Mouse (Mus musculus): ENCODE results near the gene Pax7.

The Pax7 gene

DNA sequence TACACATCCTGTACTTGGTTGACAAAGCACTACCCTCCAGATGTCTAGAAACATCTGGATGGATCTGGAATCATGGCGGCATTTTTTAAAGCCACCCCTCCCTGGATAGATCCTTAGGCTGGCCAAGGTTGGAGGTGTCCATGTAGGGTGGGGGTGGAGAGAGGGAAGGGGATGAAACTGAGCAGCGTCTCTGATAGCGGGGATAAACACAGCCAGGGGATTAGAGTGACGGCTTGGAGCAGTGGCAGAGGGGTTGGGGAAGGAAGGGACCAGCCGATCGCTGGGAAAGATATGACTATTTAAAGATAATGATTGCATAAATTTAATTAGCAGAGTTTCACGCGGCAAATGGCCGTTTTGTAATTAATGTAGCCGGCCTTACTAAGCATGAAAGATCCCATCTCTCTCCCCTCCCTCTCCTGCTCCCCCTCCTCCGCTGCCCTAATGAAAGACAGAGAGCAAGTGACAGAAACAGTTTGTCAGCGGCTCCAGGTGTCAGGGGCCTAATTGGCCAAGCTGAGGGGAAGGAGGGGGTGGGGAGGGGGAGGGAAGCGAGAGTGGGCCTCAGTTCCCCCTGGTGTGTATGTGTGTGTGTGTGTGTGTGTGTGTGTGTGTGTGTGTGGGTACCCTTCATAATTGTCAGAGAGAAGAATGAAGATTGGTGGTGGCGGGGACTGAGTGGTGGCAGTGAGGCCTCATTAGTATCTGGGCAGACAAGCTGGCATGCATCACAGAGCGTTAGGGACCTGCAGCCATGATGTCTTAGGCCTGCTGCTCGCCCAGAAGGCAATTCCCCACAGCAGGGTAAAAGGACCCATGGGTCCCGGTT lies 74.6 kb downstream of the Pax7 start:
- DNase-seq (ENCODE audit: extremely low spot score, low read depth, low spot score) = no peak

DNA sequence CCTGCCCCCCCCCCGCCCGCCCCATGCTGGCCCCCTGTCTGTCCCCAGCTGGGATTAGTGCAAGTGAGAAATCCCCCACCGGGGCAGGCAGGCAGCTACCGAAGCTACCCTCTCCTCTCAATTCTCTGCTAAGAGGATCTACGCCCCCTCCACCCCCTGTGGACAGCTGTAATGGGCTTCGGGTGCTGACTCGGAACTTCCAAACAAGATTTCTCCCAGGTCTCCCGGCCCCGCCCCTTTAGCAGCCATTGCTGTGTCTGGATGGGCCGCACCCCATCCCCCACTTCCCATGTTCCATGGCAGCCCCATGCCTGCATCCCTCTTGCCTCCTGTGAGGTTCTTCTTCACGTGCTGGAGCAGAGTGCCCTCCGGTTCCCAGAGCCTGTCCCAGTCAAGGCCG lies 76.4 kb downstream of the Pax7 start:
- no peak for DNase-seq (ENCODE audit: extremely low spot score, low read depth, low spot score)

GRCm38 (mm10) chr4:139754148-139754710 lies 79.1 kb downstream of the Pax7 start:
- DNase-seq (ENCODE audit: extremely low spot score, low read depth, low spot score) = no peak

GRCm38 (mm10) chr4:139750926-139751325 lies 82.4 kb downstream of the Pax7 start:
- DNase-seq (ENCODE audit: extremely low spot score, low read depth, low spot score) = no peak

DNA sequence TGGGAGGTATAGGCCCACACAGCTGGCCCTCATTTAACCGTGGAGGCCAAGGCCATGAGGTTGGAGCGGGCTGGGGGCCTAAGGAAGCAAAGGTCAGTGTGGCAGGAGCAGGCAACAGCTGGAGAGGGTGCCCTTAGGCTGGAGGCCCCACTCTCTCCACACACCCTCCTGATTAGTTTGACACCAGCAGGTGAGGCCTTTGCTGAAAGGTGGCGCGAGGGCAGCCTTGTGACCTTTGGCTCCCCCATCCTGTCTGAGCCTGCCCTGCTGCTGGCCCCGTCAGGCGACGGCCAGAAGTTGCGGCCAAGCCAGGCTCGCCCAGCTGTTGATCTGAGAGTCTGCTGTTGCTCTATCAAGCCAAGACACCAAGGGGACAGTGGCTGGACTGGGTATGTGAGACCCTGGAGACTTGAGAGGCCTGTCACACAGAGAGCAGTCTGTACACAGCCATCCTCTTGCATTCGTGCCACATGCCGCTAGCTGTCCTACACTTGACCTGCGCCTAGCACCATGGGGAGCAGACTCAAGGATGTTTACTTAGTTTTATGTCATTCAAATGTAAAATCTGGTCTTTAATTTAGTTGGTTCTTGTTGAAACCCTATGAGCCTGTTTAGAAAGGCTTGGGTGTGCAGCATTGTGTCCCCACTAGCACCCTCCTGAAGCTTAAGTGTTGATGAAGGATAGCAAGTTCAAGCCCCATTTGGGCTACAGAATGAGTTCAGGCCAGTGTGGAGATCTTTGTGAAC lies 86.0 kb downstream of the Pax7 start:
- DNase-seq (ENCODE audit: extremely low spot score, low read depth, low spot score) = no peak

DNA sequence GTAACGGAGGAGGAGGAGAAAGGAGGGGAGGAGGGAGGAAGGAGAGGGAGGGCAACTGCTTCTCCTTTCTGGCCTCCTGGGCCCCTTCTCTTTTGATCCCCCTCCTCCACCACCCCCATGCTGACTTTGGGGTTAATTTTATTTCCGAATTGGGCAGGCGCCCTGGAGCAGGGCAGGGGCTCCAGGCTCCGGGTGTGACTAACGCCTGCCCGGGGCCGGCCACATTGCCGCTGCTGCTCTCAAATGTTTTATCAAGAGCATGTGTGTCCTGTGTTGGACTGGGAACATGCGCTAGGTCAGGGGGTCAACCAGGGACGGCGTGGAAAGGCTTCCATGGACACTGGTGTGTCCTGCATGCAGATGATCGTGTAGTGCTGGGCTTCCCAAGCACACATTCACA lies 87.2 kb downstream of the Pax7 start:
- DNase-seq (ENCODE audit: extremely low spot score, low read depth, low spot score) = no peak

DNA sequence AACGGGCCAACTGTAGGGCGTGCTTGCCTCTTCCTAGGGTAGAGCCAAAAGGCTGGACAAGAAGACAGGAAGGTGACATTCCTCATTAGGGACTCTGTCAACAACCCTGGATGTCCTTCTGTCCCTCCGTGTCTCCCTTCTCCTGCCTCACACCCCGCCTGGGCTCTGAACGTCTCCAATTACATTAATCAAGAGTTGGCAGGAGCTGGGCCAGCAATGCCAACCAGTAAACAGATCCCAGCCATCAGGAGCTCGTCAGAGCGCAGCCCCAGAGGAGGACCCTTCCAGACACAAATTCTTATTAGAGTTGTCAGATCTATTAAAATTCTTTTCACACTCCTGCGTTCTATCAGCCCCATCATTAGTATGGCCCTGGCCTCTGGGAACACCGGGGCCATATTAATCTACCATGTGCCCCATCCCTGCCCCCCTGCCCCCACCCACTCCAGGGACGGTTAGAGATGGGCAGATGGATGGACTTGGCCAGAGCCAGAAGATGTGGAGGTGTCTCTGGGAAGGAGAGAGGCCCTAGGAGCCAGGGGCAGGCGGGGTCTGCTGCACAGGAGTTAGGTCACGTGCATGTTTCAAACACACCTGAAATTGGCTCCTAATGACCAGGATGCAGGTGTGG lies 88.4 kb downstream of the Pax7 start:
- no peak for DNase-seq (ENCODE audit: extremely low spot score, low read depth, low spot score)

GRCm38 (mm10) chr4:139743626-139744025 lies 89.7 kb downstream of the Pax7 start:
- no peak for DNase-seq (ENCODE audit: extremely low spot score, low read depth, low spot score)

DNA sequence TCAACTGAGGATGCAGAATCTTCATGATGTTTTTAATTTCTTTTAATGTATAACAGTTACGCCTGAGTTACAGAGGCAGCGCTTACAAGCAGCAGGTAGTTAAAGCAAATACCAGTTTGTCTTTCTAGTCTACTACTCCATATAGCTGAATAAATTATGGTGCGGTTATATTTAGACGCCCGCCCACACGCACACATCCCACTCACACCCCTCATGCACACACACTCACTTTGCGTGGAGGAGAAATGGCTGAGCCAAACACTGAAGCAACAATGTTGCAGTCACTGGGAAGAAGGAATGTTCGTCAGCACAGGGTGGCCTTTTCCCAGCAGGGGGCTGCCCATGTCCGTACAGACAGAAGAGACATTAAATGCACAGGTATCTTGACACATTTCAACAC lies 96.3 kb downstream of the Pax7 start:
- no peak for DNase-seq (ENCODE audit: extremely low spot score, low read depth, low spot score)

GRCm38 (mm10) chr4:139727101-139727500 lies 106.2 kb downstream of the Pax7 start:
- no peak for DNase-seq (ENCODE audit: extremely low spot score, low read depth, low spot score)

DNA sequence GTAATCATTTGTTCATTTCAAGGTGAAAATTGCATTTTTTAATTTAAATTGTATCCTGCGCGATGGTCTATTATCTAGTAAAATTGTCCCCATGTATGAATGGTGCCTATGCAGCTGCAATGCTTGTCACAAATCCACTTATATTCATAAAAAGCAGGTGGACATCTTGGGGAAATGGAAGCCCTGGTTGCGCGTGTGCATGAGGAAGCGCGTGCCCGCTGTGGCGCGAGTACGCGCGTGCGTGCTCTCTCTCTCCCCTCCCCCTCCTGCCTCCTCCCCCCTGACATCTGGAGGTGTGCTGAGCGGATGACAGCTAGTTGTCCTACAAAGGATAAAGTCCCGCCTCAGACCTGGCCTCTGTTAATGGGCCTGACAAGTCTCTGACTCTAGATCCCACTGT lies 107.9 kb downstream of the Pax7 start:
- no peak for DNase-seq (ENCODE audit: extremely low spot score, low read depth, low spot score)

GRCm38 (mm10) chr4:139724296-139724695 lies 109.0 kb downstream of the Pax7 start:
- DNase-seq (ENCODE audit: extremely low spot score, low read depth, low spot score) = no peak

- DNase-seq (ENCODE audit: extremely low spot score, low read depth, low spot score) = no peak
Observed at GRCm38 (mm10) chr4:139718978-139719377, 114.3 kb downstream of the Pax7 start.

GRCm38 (mm10) chr4:139716477-139717169 lies 116.7 kb downstream of the Pax7 start:
- DNase-seq (ENCODE audit: extremely low spot score, low read depth, low spot score) = no peak

GRCm38 (mm10) chr4:139715241-139715932 lies 117.9 kb downstream of the Pax7 start:
- no peak for DNase-seq (ENCODE audit: extremely low spot score, low read depth, low spot score)

DNA sequence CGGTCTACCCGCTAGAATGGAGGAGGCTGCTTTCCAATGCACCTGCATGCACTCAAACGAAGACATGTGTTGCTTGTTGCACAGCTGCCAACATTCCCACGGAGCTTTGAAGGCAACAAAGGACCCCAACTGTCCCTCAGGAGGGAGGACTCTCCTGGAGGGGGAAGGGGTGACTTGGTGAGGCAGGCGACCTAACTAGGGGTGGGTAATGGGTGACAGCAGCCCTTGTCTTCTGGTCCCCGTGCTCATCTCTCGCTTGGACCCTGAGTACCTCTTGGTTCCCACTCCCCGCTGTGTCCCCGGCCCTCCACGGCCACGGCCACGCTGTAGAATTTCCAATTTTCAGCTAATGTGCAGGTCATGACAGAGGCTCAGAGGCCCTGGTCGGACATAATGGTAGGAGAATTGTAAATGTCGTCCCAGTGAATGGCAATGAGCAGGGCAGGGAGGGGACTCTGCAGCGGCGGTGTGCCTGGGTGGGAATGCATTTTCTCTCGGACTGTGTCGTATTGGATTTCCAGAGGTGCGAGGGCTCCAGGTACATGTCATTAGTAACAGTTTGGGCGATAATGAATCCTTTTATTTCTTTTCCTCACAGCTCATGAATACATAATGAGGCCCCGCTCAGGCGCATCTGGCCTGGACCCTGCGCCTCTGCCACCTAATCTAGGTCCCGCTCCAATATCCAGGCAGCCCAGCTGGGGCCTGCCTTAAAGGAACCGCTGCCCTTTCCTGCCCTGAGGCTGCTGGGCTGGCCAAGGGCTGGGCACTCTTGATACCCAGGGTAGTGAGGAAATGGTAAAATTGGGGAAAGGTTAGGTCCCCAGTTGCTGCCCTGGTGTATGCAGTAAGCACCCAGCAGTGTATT lies 122.6 kb downstream of the Pax7 start:
- DNase-seq (ENCODE audit: extremely low spot score, low read depth, low spot score) = no peak

DNA sequence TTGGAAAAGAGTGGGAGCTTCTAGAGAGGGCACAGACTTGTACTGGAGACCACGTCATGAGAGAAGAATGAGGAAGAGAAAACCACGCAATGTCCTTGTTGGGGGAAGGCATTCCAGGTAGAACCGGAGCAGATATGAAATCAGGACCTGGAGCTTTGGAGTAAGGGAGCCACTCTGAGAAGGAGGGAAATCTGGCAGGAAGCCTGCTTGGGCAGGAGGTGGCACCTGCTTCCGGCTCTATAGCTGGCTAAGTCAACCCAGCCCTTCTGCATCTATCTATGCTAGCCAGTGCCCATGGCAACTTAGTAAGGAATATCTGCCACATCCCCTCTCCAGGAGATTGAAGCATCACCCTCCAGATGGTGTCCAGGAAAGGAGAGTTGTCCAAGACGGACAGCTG lies 127.3 kb downstream of the Pax7 start:
- no peak for DNase-seq (ENCODE audit: extremely low spot score, low read depth, low spot score)

DNA sequence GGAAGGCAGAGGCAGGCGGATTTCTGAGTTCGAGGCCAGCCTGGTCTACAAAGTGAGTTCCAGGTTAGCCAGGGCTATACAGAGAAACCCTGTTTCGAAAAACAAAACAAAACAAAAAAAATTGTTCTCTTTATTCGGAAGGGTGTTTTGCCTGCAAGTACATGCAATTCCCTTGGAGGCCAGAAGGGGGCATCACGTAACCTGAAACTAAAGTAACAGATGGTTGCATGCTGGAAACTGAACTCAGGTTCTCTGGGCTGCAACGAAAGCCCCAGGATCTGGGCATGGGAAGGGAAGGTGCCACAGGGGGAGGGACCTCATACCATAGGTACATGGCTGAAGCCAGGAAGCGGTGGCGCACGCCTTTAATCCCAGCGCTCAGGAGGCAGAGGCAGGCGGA lies 129.9 kb downstream of the Pax7 start:
- no peak for DNase-seq (ENCODE audit: extremely low spot score, low read depth, low spot score)

DNA sequence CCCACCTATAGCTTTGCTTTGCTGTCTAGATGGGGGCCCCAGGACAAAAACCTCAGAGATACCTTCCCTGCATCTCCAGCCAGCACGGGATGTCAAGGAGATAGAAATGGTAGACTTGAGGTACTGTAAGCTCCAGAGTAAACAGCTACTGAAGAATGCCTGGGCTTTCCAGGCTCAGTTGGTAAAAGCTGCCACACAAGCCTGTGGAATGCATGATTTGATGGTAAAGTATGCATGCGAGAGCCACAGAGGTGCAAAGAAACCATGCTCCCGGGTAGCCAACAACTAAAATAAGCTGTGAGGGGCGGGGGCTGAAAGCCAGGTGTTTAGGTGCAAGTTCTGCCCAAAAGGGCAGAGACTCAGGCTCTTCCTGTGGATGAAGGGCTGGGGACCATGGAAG lies 130.4 kb downstream of the Pax7 start:
- no peak for DNase-seq (ENCODE audit: extremely low spot score, low read depth, low spot score)

Data from hindlimb bud, embryonic 11.5 days (tissue).